Mouse (Mus musculus) c-Kit-positive CD71-positive TER-119-negative erythroid progenitor cells, embryonic 14.5 days (primary cell): ENCODE data around the gene Bclaf3.

ENCODE experiments used
- DNase-seq: peaks from one replicate; pipeline ENCODE4 v3.0.0-alpha.2; 2013; ENCODE audit warnings: low read depth

The Bclaf3 gene

GRCm38 (mm10) chrX:159626907-159627587 is 100.6 kb downstream of the Bclaf3 start, which contains the start of gene Sh3kbp1:
Gene Sh3kbp1, plus strand, starts transcription at chrX:159627272.
- no peak for DNase-seq

DNA sequence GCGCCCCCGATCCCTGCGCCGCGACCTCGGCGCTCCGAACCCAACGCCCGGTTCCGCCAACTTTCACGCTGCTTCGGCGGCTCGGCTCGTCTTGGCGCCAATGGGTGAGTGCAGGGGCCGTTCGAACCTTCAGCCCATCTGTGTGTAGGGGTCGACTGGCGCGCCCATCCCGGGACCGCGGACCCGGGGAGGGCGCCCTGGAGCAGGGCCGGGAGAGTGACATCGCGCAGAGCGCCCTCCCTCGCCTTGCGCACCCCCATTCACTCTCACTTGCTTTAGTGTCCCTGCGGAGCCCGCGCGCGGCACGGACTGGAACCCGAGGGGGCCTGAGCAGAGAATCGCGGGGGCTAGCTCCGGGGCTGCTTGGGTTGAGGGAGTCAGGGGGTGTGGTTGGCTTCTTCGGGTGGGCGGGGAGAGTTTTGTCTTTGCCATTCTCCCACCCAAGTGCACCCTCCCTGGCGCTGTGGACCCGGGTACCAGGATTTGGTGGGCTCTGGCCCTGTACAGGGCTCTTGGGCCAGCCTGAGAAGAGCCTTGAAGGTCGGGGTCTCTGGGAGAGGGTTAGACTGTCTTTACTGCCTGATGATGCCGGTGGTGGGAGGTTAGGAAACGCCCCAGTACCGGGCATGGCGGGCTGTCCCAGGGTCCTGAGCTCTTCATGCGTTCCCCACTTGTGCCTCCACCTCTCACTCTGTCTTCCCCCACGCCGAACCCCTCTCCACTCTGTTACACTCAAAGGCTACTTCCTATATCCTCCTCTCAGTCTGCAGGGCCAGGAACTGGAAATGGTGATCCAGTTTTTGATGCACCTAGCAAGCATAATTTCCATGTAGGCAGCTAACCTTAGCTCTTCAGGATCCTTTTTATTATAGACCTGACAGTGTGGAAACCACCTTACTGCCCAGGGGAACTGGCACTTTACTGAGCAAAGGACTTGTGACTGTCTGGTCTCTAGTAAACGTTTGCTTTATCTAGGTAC is 101.4 kb downstream of the Bclaf3 start:
- no peak for DNase-seq

GRCm38 (mm10) chrX:159628629-159629028 is 102.1 kb downstream of the Bclaf3 start:
- no peak for DNase-seq

DNA sequence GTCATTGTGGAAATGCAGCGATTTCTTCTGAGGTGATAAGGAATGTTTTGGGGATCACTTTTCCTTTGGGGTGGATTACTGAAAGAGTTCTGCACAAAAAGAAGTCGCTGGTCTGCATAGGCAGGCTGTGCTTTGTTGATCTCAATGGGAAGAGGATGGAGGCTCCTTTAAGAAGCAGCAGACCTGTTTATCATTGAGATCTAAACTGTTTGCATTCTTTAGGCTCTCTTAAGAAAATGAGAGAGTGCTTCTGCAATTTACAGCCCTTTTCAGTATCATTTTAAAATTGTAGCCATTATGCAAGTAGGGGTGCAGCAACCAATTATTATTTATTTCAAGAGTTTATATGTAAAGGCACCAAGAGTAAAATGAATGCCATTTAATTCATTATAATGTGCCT is 102.7 kb downstream of the Bclaf3 start:
- DNase-seq: no peak

DNA sequence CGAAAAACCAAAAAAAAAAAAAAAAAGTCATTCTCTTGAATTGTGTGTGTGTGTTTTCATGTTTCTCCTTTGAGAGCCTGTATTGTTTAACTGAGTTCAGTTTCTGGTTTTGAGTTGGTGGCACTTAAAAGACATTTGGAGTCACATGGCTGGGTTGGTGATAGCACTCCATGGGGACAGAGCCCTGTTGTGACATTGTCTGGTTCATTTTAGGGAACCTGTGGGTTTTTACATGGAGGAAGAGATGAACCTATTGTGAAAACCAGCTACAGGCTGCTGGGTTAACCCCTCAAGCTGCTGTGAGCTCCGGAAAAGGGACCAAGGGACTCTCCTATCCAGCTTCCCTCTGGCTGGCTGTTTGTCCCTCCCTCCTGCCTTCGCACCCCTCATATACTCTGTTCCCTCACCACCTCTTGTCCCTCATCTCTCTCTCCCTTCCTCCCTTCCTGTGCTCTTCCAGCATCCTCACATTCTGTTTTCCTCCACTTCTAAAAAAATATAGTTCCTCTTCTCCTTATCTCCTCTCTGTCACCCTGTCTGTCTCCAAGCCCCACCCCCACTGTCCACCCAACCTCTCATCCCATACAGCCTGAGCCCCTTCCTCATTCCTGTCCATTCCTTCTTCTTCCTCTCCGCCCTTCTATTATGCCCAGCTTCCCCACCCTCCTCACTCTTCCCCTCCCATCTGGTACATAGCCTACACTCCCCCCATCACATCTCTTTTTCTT is 112.2 kb downstream of the Bclaf3 start:
- DNase-seq: no peak

GRCm38 (mm10) chrX:159639991-159640390 is 113.5 kb downstream of the Bclaf3 start:
- no peak for DNase-seq
